Mouse (Mus musculus): ENCODE results near the gene Specc1l. TPM values are rescaled to one million over a fixed set of nuclear protein-coding genes. Genes with fewer than 3 reads are reported as not detected.
A peak's percentile ranks its signal among the peaks of the same experiment; 100 is the strongest.
"Not testable (repeated sequence)": the region's sequence is repeated elsewhere in the genome, so short reads cannot be mapped to it uniquely, and the experiment has no call there.

Specc1l gene
- total RNA-seq, 2 experiments from 2014 or later, result 42.0 to 45.8 TPM

- DNase-seq (ENCODE audit: low spot score), result no peak
Measured at GRCm38 (mm10) chr10:75314190-75314980, 102.5 kb downstream of the Specc1l start.

DNA sequence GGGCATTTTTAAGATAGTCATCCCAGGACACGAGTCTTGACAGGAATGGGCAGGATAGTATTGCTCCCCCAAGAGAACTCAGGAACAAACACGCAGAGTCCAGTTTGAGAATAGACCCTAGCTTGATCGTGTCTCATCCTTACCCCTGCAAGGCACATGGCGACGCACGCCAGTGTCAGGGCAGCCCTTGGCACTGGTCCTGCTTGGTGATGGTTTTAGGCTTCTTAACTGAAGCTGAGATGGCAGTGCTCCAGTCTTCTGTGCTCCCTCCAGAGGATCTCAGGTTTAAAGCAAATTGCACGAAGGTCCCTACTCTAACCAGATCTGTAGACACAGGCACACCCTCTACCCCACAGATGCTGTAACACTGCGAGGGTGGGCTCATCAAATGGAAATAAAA lies 103.9 kb downstream of the Specc1l start:
- DNase-seq (ENCODE audit: low spot score), result no peak

- no peak for DNase-seq (ENCODE audit: low spot score)
Measured at GRCm38 (mm10) chr10:75316472-75316871, 104.6 kb downstream of the Specc1l start.

DNA sequence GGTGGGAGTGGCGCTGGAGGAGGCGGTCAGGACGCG lies 104.8 kb downstream of the Specc1l start, which contains the start of gene Adora2a:
TSS of gene Adora2a (plus strand) at position 6 of the 36 bp plus-strand sequence.
- DNase-seq (ENCODE audit: low spot score), result no peak

- DNase-seq (ENCODE audit: low spot score), result peak; percentile 62
Measured at GRCm38 (mm10) chr10:75316908-75317761, 105.3 kb downstream of the Specc1l start.

- no peak for DNase-seq (ENCODE audit: low spot score)
Measured at GRCm38 (mm10) chr10:75318206-75318605, 106.3 kb downstream of the Specc1l start.

- no peak for DNase-seq (ENCODE audit: low spot score)
Measured at GRCm38 (mm10) chr10:75320321-75320720, 108.4 kb downstream of the Specc1l start.

- no peak for DNase-seq (ENCODE audit: low spot score)
Measured at GRCm38 (mm10) chr10:75322966-75323365, 111.1 kb downstream of the Specc1l start.

DNA sequence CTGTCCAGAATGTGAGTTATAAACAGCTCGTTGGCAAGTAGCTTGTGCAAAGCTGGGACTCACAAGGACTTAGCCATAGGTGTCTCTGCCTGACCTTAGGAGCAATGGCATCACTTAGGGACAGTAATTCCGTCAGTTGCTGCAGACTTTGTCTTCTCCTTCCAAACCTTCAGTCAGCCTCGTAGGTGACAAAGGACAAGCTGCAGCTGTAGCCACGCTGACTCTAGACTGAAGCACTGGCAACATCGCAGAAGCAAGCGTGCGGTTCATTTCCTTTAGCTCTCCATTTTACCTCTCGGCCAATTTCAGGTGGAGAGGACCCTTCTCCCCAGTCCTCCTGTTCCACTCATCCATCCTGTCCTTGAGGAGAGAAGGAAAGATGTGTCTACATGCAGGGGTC lies 112.1 kb downstream of the Specc1l start:
- DNase-seq (ENCODE audit: low spot score), result no peak

- DNase-seq (ENCODE audit: low spot score), result no peak
Measured at GRCm38 (mm10) chr10:75324391-75324790, 112.5 kb downstream of the Specc1l start.

DNA sequence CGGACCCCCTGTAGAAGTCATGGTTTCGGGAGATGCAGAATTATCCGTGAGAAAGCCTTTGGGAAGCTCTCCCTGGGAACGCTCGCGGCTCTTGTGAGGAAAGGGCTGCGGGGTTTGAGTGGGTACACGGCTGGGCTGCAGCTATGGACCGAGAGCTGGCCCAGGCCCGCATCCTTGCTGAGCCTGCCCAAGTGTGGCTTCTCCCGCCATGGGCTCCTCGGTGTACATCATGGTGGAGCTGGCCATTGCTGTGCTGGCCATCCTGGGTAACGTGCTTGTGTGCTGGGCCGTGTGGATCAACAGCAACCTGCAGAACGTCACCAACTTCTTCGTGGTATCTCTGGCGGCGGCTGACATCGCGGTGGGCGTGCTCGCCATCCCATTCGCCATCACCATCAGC lies 113.9 kb downstream of the Specc1l start:
- no peak for DNase-seq (ENCODE audit: low spot score)

GRCm38 (mm10) chr10:75326553-75326952 lies 114.7 kb downstream of the Specc1l start:
- no peak for DNase-seq (ENCODE audit: low spot score)

DNA sequence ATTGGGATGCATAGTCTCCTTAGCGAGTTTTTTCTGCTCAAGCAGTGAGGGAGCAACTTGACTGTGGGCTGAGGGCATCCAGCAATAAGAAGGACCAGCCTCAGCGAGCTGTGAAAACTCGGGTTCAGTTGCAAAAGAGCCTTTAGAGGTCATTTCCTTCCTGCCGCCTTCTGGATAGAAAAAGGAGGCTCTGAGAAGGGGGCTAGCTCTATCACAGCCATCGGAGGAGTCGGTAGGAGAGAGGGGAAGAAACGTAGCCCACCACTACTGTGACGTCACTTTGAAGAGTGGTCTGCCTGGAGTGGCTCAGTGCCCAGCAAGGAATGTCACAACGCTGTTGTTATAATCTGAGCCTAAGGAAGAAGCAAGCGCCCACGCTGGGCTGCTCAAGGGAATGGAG lies 115.2 kb downstream of the Specc1l start:
- no peak for DNase-seq (ENCODE audit: low spot score)

DNA sequence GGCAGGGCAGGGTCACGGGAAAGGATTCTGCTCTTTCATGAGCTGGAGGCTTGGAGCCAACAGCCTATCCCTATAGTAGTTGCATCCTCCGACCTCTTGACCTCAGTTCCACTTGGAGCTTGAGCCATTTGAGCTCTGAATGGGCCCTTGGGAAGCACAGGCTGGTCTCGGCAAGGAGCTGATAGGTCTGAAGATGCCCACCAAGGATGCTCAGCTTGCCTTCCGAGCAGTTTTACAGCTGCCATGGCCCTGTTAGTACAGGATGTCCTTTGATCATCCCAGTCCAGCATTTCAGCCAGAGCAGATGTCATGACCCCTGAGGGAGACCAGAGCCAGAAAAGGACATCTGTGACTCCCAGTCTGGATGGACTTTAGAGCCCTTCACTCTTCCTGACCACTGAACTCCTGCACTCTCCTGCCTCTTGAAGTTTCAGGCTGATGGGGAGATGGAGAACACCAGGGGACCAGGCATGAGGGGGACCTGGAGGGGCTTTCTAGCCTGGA lies 116.4 kb downstream of the Specc1l start:
- no peak for DNase-seq (ENCODE audit: low spot score)

GRCm38 (mm10) chr10:75332268-75332667 lies 120.4 kb downstream of the Specc1l start:
- no peak for DNase-seq (ENCODE audit: low spot score)

DNA sequence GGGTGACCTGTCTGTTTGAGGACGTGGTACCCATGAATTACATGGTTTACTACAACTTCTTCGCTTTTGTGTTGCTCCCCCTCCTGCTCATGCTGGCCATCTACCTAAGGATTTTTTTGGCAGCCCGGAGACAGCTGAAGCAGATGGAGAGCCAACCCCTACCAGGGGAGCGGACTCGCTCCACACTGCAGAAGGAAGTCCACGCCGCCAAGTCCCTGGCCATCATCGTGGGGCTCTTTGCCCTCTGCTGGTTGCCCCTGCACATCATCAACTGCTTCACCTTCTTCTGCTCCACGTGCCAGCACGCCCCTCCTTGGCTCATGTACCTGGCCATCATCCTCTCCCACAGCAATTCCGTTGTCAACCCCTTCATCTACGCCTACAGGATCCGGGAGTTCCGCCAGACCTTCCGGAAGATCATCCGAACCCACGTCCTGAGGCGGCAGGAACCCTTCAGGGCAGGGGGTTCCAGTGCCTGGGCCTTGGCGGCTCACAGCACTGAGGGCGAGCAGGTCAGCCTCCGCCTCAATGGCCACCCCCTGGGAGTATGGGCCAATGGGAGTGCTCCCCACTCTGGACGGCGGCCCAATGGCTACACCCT lies 121.4 kb downstream of the Specc1l start:
- DNase-seq (ENCODE audit: low spot score), result no peak

- no peak for DNase-seq (ENCODE audit: low spot score)
Measured at GRCm38 (mm10) chr10:75334175-75334574, 122.3 kb downstream of the Specc1l start.

GRCm38 (mm10) chr10:75335075-75335474 lies 123.2 kb downstream of the Specc1l start:
- DNase-seq (ENCODE audit: low spot score), result no peak

GRCm38 (mm10) chr10:75337231-75337630 lies 125.4 kb downstream of the Specc1l start:
- no peak for DNase-seq (ENCODE audit: low spot score)

GRCm38 (mm10) chr10:75338852-75339251 lies 127.0 kb downstream of the Specc1l start:
- DNase-seq (ENCODE audit: low spot score), result no peak

DNA sequence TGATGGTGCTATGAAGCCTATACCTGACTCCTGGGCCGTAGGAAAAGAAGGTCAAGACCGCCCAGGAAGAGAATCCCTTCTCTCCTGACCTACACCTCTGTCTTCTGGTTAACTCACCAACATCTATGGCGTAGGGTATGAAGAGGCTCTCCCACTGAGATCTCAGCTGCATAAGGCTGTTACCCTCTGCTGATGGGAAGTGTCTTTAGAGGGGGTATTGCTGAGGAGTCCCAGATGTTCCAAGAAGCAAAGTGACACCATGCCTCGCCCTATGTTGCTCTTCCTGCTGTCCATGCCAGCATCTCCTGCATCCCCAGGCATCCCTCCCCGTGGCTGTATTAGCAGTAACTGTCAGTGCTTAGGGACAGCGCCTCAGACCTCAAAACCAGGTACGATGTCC lies 127.5 kb downstream of the Specc1l start:
- no peak for DNase-seq (ENCODE audit: low spot score)

DNA sequence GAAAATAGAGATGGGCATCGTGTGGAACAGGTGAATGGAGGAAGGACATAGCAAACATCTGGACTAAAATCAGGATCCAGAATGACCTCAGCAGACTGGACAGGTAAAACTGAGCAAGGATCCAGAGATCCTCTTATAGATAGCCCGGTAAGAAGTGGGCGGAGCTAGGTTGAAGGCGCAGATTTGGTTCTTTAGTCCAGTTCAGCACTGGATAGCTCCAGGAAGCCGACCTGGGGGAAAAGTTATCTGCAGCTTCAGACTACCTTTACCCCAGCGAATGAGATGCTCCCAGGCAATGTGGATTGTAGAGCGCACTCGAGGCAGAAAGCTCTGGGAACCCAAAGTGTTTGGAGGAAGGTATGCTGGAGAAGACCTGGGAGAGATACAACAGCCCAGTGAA lies 130.1 kb downstream of the Specc1l start:
- no peak for DNase-seq (ENCODE audit: low spot score)

DNA sequence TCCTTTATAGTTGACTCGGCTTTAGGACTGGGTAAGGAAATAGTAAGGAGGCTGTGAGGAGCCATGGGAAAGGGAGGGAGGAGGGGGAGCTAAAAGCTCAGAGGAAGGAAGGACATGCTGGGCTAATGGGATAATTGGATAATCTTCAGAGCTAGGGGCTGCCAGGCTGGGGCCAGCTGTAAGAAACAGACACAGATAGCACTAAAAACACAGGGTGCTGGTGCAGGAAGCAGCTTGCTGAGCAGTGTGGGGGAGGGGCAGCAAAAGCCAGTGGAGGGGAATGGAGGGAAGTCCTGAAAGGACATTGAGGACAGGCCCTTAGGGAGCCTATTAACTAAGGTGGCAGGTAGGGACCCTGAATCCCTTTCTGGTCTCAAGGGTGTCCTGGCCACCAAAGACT lies 132.7 kb downstream of the Specc1l start:
- not testable (repeated sequence) for DNase-seq (ENCODE audit: low spot score)

Data from gastrocnemius, adult 18-20 months (tissue).